Mouse (Mus musculus) mammary gland, adult 2 months (tissue): ENCODE measurements around the gene Phf7. TPM values are rescaled to one million over a fixed set of nuclear protein-coding genes. Genes with fewer than 3 reads are reported as not detected.

Experiments
- polyA plus RNA-seq: library from polyadenylated mRNA; depleted of rRNA; stranded (reverse); fragments of >200 nt; gene quantifications from 2 replicates; pipeline ENCODE4 v1.2.3, GENCODE M21; 2012; ENCODE audit warnings: low replicate concordance; rRNA removed

Phf7 gene
- 6.6 and 7.8 TPM in 2 replicates for polyA plus RNA-seq

GRCm38 (mm10) chr14:31251084-31251604, at the start of gene Phf7, which contains the start of gene Bap1:
Gene Phf7 (minus strand): TSS chr14:31251317.
Gene Bap1 (plus strand): TSS chr14:31251450.

GRCm38 (mm10) chr14:31217666-31218065, 33.5 kb downstream of the Phf7 start, which contains the start of gene Sema3g:
Gene Sema3g (plus strand): TSS chr14:31217860.

GRCm38 (mm10) chr14:31216846-31217245, 34.3 kb downstream of the Phf7 start, which contains the start of gene Nisch:
Gene Nisch (minus strand): TSS chr14:31216946.

GRCm38 (mm10) chr14:31208084-31208483, 43.0 kb downstream of the Phf7 start, which contains the start of gene Tnnc1:
Gene Tnnc1 (plus strand): TSS chr14:31208312.

Other genes with a start within 250 kb of the Phf7 start
- 13.0 and 24.7 TPM in 2 replicates for gene Glt8d1, start 249.9 kb downstream of the Phf7 start, polyA plus RNA-seq
- gene Spcs1, start 249.6 kb downstream of the Phf7 start, polyA plus RNA-seq = 79.5 and 175 TPM in 2 replicates
- 12.5 and 15.2 TPM in 2 replicates for gene Pbrm1, start 232.2 kb downstream of the Phf7 start, polyA plus RNA-seq
- 10.4 and 25.8 TPM in 2 replicates for gene Gnl3, start 232.2 kb downstream of the Phf7 start, polyA plus RNA-seq
- 66.4 and 72.9 TPM in 2 replicates for gene Smim4, start 122.4 kb downstream of the Phf7 start, polyA plus RNA-seq
- gene Nt5dc2, start 120.3 kb downstream of the Phf7 start, polyA plus RNA-seq = 27.5 and 43.4 TPM in 2 replicates
- gene Stab1, start 82.7 kb downstream of the Phf7 start, polyA plus RNA-seq = 134 and 138 TPM in 2 replicates
- gene Tnnc1, start 43.0 kb downstream of the Phf7 start, polyA plus RNA-seq = 2.7 TPM in 1 of 2 replicates, not detected in the other
- 380 and 433 TPM in 2 replicates for gene Nisch, start 34.4 kb downstream of the Phf7 start, polyA plus RNA-seq
- gene Sema3g, start 33.5 kb downstream of the Phf7 start, polyA plus RNA-seq = 8.8 and 12.8 TPM in 2 replicates
- gene Bap1, start 133 bp upstream of the Phf7 start, polyA plus RNA-seq = 49.3 and 56.2 TPM in 2 replicates
- 0.56 and 1.2 TPM in 2 replicates for gene Dnah1, start 72.6 kb upstream of the Phf7 start, polyA plus RNA-seq
- 10.3 and 16.2 TPM in 2 replicates for gene Capn7, start 85.3 kb upstream of the Phf7 start, polyA plus RNA-seq
- gene Sh3bp5, start 184.8 kb upstream of the Phf7 start, polyA plus RNA-seq = 24.8 and 25.5 TPM in 2 replicates
- 20.5 and 47.8 TPM in 2 replicates for gene Eaf1, start 243.1 kb upstream of the Phf7 start, polyA plus RNA-seq
- gene Mettl6, start 243.7 kb upstream of the Phf7 start, polyA plus RNA-seq = 6.3 and 11.0 TPM in 2 replicates